Mouse (Mus musculus) lung, embryonic 14.5 days (tissue): ENCODE results near the gene Actg2. TPM values are rescaled to one million over a fixed set of nuclear protein-coding genes. Genes with fewer than 3 reads are reported as not detected.

Source experiments
- ATAC-seq: fragments of 200-750 bp; cut with Nextera tagmentation; 2 replicates; pipeline ENCODE4 v1.8.0; 2017; ENCODE audit warnings: mild to moderate bottlenecking, moderate TSS enrichment, moderate library complexity; ENCODE audit not compliant: insufficient read depth
- DNase-seq: peaks from one replicate; pipeline ENCODE4 v3.0.0-alpha.2; 2015
- H3K27ac ChIP-seq: fragments of 300-500 bp; sonication (generic); 2 replicates; pipeline ENCODE4 v1.5.1; 2014; ENCODE audit warnings: low read depth, mild to moderate bottlenecking, moderate library complexity
- H3K27me3 ChIP-seq: fragments of 300-500 bp; sonication (generic); 2 replicates; pipeline ENCODE4 v1.6.1; 2014; ENCODE audit warnings: low read length, control low read depth; ENCODE audit not compliant: insufficient read depth
- H3K36me3 ChIP-seq: fragments of 300-500 bp; sonication (generic); 2 replicates; pipeline ENCODE4 v1.6.1; 2014; ENCODE audit warnings: control low read depth; ENCODE audit not compliant: insufficient read depth
- H3K4me1 ChIP-seq: fragments of 300-500 bp; sonication (generic); 2 replicates; pipeline ENCODE4 v1.6.1; 2014; ENCODE audit warnings: antibody characterized with exemption, control low read depth; ENCODE audit not compliant: insufficient read depth
- H3K4me2 ChIP-seq: fragments of 300-500 bp; sonication (generic); 2 replicates; pipeline ENCODE4 v1.6.1; 2014; ENCODE audit warnings: mild to moderate bottlenecking
- H3K4me3 ChIP-seq: fragments of 300-500 bp; sonication (generic); 2 replicates; pipeline ENCODE4 v1.5.1; 2014; ENCODE audit warnings: low read depth, low read length
- H3K9ac ChIP-seq: fragments of 300-500 bp; sonication (generic); 2 replicates; pipeline ENCODE4 v1.6.1; 2014
- H3K9me3 ChIP-seq: fragments of 300-500 bp; sonication (generic); 2 replicates; pipeline ENCODE4 v1.6.1; 2016; ENCODE audit warnings: low read depth, low read length, control low read depth
- CTCF ChIP-seq: IDR thresholded peaks from 2 replicates; pipeline ENCODE4 v1.5.1; 2016; ENCODE audit warnings: antibody characterized with exemption, low read depth
- WGBS: fragments of 180-500 bp; shearing (Covaris S2); extraction: QIAGEN DNeasy Blood & Tissue Kit; methylation state at CpG from one replicate; pipeline ENCODE4 v1.1.7; 2014; 5-methylcytosine and 5-hydroxymethylcytosine counted together
- polyA plus RNA-seq: library from polyadenylated mRNA; unstranded; fragments of >200 nt; fragmentation: Nextera tagmentation; extraction: Ambion mirVana; gene quantifications from 2 replicates; pipeline ENCODE4 v1.2.1, GENCODE M21; 2014

Gene Actg2
- polyA plus RNA-seq, 1 experiment from 2014 or later = 204 TPM

DNA sequence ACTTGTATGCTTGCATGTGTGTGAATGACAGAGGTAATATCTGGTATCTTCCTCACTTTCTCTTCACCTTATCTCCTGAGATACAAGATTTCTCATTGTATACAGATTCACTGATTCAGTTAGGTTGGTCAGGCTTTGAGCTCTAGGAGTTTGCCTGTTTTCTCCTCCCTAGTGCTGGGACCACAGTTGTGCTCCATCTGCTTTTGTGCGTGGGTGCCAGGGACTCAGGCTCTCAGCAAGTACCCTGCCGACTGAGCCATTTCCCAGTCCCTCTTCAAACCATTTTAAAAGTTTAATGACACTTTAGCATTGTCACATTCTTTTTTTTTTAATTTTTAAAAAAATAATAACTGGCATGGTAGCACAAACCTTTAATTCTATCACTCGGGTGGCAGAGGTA lies 20.9 kb downstream of the Actg2 start:
- ATAC-seq (no peak), DNase-seq (no peak)
- H3K27me3 ChIP-seq = no peaks in the 10 kb centered on the region
- H3K27ac ChIP-seq = no peak overlapping the region
- no peaks in the 10 kb centered on the region for H3K36me3 ChIP-seq
- no peak for TF ChIP-seq CTCF
- H3K4me2 ChIP-seq = no peak overlapping the region
- no peak overlapping the region for H3K4me3 ChIP-seq
- H3K4me1 ChIP-seq = no peaks in the 10 kb centered on the region
- H3K9ac ChIP-seq = no peak overlapping the region
- WGBS = 70% methylated on average over 3 of the region's 3 CpGs
- H3K9me3 ChIP-seq = no peaks in the 10 kb centered on the region

DNA sequence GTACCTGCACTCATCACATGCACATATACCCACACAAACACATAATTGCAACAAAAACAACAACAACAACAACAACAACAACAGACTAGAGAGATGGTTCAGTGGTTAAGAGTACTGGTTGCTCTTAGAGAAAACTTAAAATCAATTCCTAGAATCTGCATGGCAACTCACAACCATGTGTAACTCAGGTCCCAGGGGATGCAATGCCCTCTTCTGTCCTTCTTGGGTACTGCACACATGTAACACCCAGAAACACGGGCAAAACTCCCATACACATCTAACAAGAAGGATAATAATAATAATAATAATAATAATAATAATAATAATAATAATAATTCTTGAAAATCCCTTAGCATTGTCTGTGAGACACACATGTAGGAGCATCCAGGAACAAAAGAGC lies 23.6 kb downstream of the Actg2 start:
- Histone ChIP-seq H3K27ac (no peak overlapping the region), H3K4me3 (no peak overlapping the region), H3K27me3 (no peaks in the 10 kb centered on the region), H3K9me3 (no peaks in the 10 kb centered on the region), H3K36me3 (no peaks in the 10 kb centered on the region), H3K9ac (no peak overlapping the region), H3K4me1 (no peaks in the 10 kb centered on the region), H3K4me2 (no peak overlapping the region)
- whole genome bisulfite sequencing = 6% methylated on average over 1 of the region's 1 CpGs
- DNase-seq = peak; percentile 84
- TF ChIP-seq CTCF = peak; percentile 81
- ATAC-seq = 0 out of 2 replicates have a peak, but pooled peaks have one; percentile 30

DNA sequence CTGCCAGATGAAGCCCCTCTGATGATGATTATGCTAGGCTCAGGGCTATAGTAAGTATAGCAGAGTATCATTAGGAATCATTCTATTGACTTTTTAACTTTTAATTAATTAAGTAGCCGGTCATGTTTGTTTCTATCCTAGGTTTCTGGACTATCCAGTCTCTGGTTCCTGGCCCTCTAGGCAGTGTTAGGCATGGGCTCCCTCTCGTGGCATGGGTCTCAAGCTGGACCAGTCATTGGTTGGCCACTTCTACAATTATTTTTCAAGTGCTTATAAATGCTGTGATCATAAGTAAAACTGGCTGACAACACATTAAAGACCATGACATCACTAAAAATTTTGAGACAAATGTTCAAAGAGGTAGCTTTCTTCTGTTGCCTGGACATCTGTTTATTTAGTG lies 25.9 kb downstream of the Actg2 start:
- peak; percentile 33 for DNase-seq
- WGBS = 53% methylated on average over 2 of the region's 2 CpGs

DNA sequence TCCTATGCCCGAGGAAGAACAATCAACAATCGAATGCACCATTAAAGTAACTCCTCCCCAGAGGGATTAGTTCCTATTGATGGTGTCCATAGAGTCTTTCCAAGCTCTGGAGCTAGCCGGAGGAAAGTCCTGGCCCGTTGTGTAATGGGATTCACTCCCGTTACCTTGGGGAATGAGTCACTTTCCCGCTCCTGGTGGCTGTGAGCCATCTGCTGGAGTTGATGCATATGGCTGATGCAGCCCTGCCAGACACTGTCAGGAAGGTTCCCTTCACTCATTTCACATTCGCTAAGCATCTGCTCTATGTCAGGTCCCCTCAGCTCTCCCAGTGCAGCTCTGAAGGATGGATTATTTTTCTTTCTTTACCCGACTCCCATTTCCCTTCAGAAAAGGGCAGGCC lies 26.6 kb downstream of the Actg2 start:
- Histone ChIP-seq H3K27me3 (no peaks in the 10 kb centered on the region), H3K4me2 (no peak overlapping the region), H3K4me1 (no peaks in the 10 kb centered on the region; the same call in 1 of the 2 replicates), H3K9me3 (no peaks in the 10 kb centered on the region), H3K4me3 (no peak overlapping the region), H3K27ac (no peak overlapping the region), H3K36me3 (no peaks in the 10 kb centered on the region), H3K9ac (no peak overlapping the region)
- 38% methylated on average over 8 of the region's 8 CpGs for WGBS
- peak; percentile 38; the same call in 1 of the 2 replicates for TF ChIP-seq CTCF
- DNase-seq (peak; percentile 18), ATAC-seq (no peak)

More for the DNA sequence above, 25.9 kb downstream of the Actg2 start:
- Histone ChIP-seq H3K27me3 (no peaks in the 10 kb centered on the region), H3K9ac (no peak overlapping the region), H3K27ac (no peak overlapping the region), H3K9me3 (no peaks in the 10 kb centered on the region), H3K36me3 (no peaks in the 10 kb centered on the region), H3K4me3 (no peak overlapping the region), H3K4me1 (no peaks in the 10 kb centered on the region; the same call in 1 of the 2 replicates), H3K4me2 (no peak overlapping the region)
- peak; percentile 41 for TF ChIP-seq CTCF
- no peak for ATAC-seq

DNA sequence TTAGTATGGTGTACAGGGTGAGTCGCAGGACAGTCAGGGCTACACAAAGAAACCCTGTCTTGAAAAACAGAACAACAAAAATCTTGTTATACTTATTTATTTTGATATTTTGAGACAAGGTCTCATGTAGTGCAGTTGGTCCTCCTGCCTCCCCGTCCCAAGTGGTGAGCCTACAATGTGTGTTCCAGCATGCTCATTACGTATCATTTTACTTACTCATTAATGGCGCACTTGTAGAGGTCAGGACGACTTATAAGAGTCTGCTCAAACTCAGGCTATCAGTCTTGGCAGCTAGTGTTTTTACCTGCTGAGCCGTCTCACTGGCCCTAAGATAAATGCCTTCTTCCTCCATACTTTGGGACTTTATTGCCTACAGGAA lies 28.9 kb downstream of the Actg2 start:
- ATAC-seq (peak; percentile 23; the same call in 1 of the 2 replicates), DNase-seq (no peak)
- 20% methylated on average over 6 of the region's 6 CpGs for WGBS

DNA sequence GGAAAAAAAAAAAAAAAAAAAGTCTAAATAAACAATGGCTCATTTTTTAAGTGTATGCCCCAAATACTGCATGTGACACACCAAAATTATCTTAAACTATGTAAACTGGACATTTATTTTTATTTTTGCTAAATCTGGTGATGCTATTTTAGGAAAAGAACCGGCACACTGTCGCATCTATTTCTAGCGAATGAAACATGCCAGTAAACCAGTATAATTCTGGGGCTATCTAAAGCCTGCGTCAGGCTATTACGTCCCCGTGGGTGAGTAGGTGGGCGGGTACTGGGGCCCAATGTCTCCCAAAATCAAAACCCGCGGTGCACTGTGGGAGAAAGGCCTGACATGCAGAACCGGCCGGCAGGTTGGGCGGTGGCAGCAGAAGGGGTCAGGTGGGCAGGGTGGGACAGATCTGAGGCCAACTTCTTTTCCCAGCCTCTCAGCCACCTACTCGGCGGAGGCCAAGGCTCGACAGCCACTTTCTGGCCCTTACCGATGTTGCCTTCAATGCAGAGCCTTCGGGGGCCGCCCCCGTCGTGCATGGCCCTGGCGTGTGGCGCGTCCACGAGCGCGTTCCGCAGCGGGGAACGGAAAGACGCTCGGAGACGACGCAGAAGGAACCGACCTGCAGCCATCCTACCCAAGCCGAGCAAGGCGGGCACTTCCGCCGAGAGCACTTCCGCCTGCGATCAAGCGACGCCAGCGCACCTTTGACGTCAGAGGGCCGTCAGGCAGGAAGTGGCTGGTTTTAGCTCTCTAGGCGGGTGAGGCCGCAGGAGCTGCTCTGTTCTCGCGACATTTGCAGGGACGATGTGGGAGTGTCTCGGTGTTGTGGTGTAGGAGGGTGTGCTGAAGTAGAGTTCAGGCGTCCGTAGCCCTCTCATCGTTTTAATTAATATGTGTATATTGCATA lies 29.6 kb downstream of the Actg2 start, which contains the start of gene Dguok:
Gene Dguok, minus strand, starts transcription at position 712 of the 910 bp plus-strand sequence.
- Histone ChIP-seq H3K4me2 (peak within 1 kb of the TSS; percentile 72), H3K27me3 (no peaks in the 10 kb centered on the region), H3K9ac (peak within 1 kb of the TSS; percentile 75), H3K36me3 (no peaks in the 10 kb centered on the region), H3K9me3 (no peaks in the 10 kb centered on the region), H3K4me1 (no peaks in the 10 kb centered on the region; the same call in 1 of the 2 replicates), H3K4me3 (peak within 1 kb of the TSS; percentile 78), H3K27ac (peak within 1 kb of the TSS; percentile 95)
- under 1% methylated on average over 54 of the region's 54 CpGs for WGBS
- peak; percentile 100 for DNase-seq
- TF ChIP-seq CTCF = no peak
- peak; percentile 99 for ATAC-seq

More for the DNA sequence above, 28.9 kb downstream of the Actg2 start:
- Histone ChIP-seq H3K4me2 (peak overlapping the region; percentile 72), H3K27me3 (no peaks in the 10 kb centered on the region), H3K9ac (peak overlapping the region; percentile 75), H3K4me3 (peak overlapping the region; percentile 78), H3K36me3 (no peaks in the 10 kb centered on the region), H3K9me3 (no peaks in the 10 kb centered on the region), H3K4me1 (no peaks in the 10 kb centered on the region; the same call in 1 of the 2 replicates), H3K27ac (peak overlapping the region; percentile 69)
- no peak for TF ChIP-seq CTCF

DNA sequence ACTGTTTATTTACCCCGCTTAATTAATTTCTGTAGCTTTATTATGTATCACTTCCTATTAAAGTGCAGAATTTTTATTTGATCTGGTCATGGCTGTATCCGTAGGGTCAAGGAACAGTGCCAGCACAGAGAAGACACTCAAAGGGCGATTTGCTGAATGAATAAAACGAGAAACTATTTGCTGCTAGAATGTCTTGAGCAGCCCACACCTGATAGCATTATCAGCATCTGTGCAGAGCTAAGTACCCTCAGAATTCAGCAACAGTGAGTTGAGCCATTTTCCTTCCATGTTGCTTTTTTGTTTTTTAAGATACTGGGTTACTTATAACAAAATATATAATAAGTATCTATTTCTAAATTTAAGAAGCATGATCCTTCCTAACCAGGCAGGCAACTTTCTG lies 30.5 kb downstream of the Actg2 start:
- H3K9ac ChIP-seq = peak overlapping the region; percentile 75; the same call in 1 of the 2 replicates
- H3K9me3 ChIP-seq = no peaks in the 10 kb centered on the region
- H3K4me2 ChIP-seq = peak overlapping the region; percentile 72
- no peak for TF ChIP-seq CTCF
- no peaks in the 10 kb centered on the region for H3K36me3 ChIP-seq
- 81% methylated on average over 4 of the region's 4 CpGs for WGBS
- no peaks in the 10 kb centered on the region for H3K27me3 ChIP-seq
- ATAC-seq = no peak
- H3K27ac ChIP-seq = peak overlapping the region; percentile 95; the same call in 1 of the 2 replicates
- H3K4me1 ChIP-seq = no peaks in the 10 kb centered on the region; the same call in 1 of the 2 replicates
- peak overlapping the region; percentile 78 for H3K4me3 ChIP-seq
- DNase-seq = no peak
